Comparison of ENCODE assay signal across 8 mouse cellular contexts in the genomic region with DNA sequence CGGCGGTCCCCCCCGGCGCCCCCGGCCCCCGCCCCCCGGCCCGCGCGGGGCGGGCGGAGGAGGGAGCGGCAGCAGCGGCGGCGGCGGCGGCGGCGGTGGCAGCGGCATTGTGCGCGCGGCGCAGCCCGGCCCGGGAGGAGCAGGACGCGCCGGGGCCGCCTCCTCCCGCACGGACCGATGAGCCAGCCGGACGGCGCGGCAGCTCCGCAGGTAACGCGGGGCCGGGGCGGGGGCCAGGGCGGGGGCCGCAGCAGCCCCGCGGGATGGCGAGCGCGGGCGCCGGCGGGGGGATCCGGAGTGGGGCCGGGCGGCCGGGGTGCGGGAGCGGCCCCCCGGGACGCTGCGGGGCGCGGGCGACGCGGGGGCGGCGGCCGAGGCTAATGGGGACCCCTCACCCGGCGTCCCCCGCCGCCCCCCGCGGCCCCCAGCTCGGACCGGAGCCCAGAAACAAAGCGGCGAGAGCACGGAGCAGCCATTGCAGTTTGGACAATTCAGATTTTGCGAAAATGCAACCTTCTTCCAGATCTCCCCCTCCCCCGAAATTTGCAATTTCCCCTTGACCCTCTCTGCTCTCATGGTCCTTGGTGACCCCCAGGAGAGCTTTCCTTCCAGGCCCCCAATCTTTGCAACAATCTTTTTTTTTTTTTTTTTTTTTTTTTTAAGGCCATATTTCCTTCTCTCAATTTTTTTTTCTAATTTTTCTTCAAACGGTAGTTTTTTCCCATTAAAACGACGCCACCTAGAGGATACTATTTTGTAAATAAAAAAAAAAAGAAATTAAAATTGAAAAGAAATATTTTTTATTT. TPM values are rescaled to one million over a fixed set of nuclear protein-coding genes. Genes with fewer than 3 reads are reported as not detected.
A peak's percentile ranks its signal among the peaks of the same experiment; 100 is the strongest.
DNase-seq lines count a peak whose midpoint lies in the region; ATAC-seq and TF ChIP-seq lines count a peak whose summit lies in the region.

Gene Zfp618 (plus strand): TSS at position 77 of the 806 bp plus-strand sequence.

- no peaks in the 10 kb centered on the region for H3K36me3 ChIP-seq in lung, embryonic 14.5 days (ENCODE audit: insufficient read depth)
- H3K36me3 ChIP-seq in embryonic facial prominence, embryonic 14.5 days (ENCODE audit: control insufficient read depth, insufficient read depth, low read length): no peaks in the 10 kb centered on the region
- no peaks in the 10 kb centered on the region for H3K36me3 ChIP-seq in hindbrain, embryonic 15.5 days
- H3K36me3 ChIP-seq in lung, embryonic 16.5 days (ENCODE audit: control insufficient read depth, insufficient read depth, low read length): no peaks in the 10 kb centered on the region

- peak; percentile 54 for ATAC-seq in lung, embryonic 14.5 days (ENCODE audit: insufficient read depth)
- peak; percentile 79 for ATAC-seq in embryonic facial prominence, embryonic 14.5 days (ENCODE audit: low read depth)
- ATAC-seq in hindbrain, embryonic 15.5 days (ENCODE audit: low FRiP score, low read depth): peak; percentile 78
- peak; percentile 44 for ATAC-seq in lung, embryonic 16.5 days (ENCODE audit: low read depth)

- peak; percentile 84 for DNase-seq in lung, embryonic 14.5 days
- no peak for DNase-seq in lung, postnatal 36 days
- no peak for DNase-seq in adrenal gland, postnatal 4 days (ENCODE audit: low spot score in 2 of 2)
- DNase-seq in embryonic facial prominence, embryonic 14.5 days (ENCODE audit: low spot score): peak; percentile 58
- peak; percentile 32 for DNase-seq in thymus, postnatal 25 days
- DNase-seq in frontal cortex, postnatal 14 days (ENCODE audit: low spot score in 2 of 2): no peak

- H3K4me1 ChIP-seq in lung, embryonic 14.5 days (ENCODE audit: insufficient read depth): peaks cover 11% of the 10 kb centered on the region
- H3K4me1 ChIP-seq in embryonic facial prominence, embryonic 14.5 days (ENCODE audit: control insufficient read depth, insufficient read depth, low read length): peaks cover 18% of the 10 kb centered on the region
- H3K4me1 ChIP-seq in hindbrain, embryonic 15.5 days (replicated peaks): peaks cover 21% of the 10 kb centered on the region
- H3K4me1 ChIP-seq in lung, embryonic 16.5 days (replicated peaks; ENCODE audit: control insufficient read depth, insufficient read depth, low read length): peaks cover 16% of the 10 kb centered on the region

- H3K9me3 ChIP-seq in lung, embryonic 14.5 days (ENCODE audit: low read depth, low read length): no peaks in the 10 kb centered on the region
- H3K9me3 ChIP-seq in embryonic facial prominence, embryonic 14.5 days (ENCODE audit: control insufficient read depth, low read length): no peaks in the 10 kb centered on the region
- H3K9me3 ChIP-seq in hindbrain, embryonic 15.5 days: no peaks in the 10 kb centered on the region
- H3K9me3 ChIP-seq in lung, embryonic 16.5 days (ENCODE audit: control insufficient read depth, low read length): no peaks in the 10 kb centered on the region

- peak within 1 kb of the TSS; percentile 76 for H3K4me3 ChIP-seq in lung, embryonic 14.5 days (ENCODE audit: low read depth, low read length)
- H3K4me3 ChIP-seq in embryonic facial prominence, embryonic 14.5 days (ENCODE audit: low read depth, low read length): peak within 1 kb of the TSS; percentile 80
- peak within 1 kb of the TSS; percentile 88 for H3K4me3 ChIP-seq in hindbrain, embryonic 15.5 days
- peak within 1 kb of the TSS; percentile 77 for H3K4me3 ChIP-seq in lung, embryonic 16.5 days (ENCODE audit: low read length)

- H3K9ac ChIP-seq in lung, embryonic 14.5 days: peak within 1 kb of the TSS; percentile 99
- peak within 1 kb of the TSS; percentile 98 for H3K9ac ChIP-seq in embryonic facial prominence, embryonic 14.5 days (ENCODE audit: low read depth, low read length)
- H3K9ac ChIP-seq in hindbrain, embryonic 15.5 days: peak within 1 kb of the TSS; percentile 95
- peak within 1 kb of the TSS; percentile 92 for H3K9ac ChIP-seq in lung, embryonic 16.5 days (ENCODE audit: low read length)

- TF ChIP-seq CTCF in lung, embryonic 14.5 days (IDR thresholded peaks at IDR 0.05; ENCODE audit: low read depth): 0 out of 2 replicates have a peak, but pooled peaks have one; percentile 4

- H3K27me3 ChIP-seq in lung, embryonic 14.5 days (ENCODE audit: insufficient read depth, low read length): no peaks in the 10 kb centered on the region
- H3K27me3 ChIP-seq in embryonic facial prominence, embryonic 14.5 days (replicated peaks; ENCODE audit: control insufficient read depth, insufficient read depth, low read length): no peaks in the 10 kb centered on the region
- no peaks in the 10 kb centered on the region for H3K27me3 ChIP-seq in hindbrain, embryonic 15.5 days
- no peaks in the 10 kb centered on the region for H3K27me3 ChIP-seq in lung, embryonic 16.5 days (ENCODE audit: control insufficient read depth, insufficient read depth, low read depth, low read length)

- peak within 1 kb of the TSS; percentile 95 for H3K27ac ChIP-seq in lung, embryonic 14.5 days (ENCODE audit: low read depth)
- peak within 1 kb of the TSS; percentile 94 for H3K27ac ChIP-seq in embryonic facial prominence, embryonic 14.5 days (replicated peaks; ENCODE audit: low read depth, low read length)
- H3K27ac ChIP-seq in hindbrain, embryonic 15.5 days (replicated peaks): peak within 1 kb of the TSS; percentile 89
- H3K27ac ChIP-seq in lung, embryonic 16.5 days (ENCODE audit: low read length): peak within 1 kb of the TSS; percentile 86

- peak within 1 kb of the TSS; percentile 73 for H3K4me2 ChIP-seq in lung, embryonic 14.5 days
- H3K4me2 ChIP-seq in embryonic facial prominence, embryonic 14.5 days (ENCODE audit: low read depth, low read length): peak within 1 kb of the TSS; percentile 63
- peak within 1 kb of the TSS; percentile 82 for H3K4me2 ChIP-seq in hindbrain, embryonic 15.5 days
- H3K4me2 ChIP-seq in lung, embryonic 16.5 days (ENCODE audit: low read depth, low read length): peak within 1 kb of the TSS; percentile 82

- WGBS in lung, embryonic 14.5 days: under 1% methylated on average over 56 of the region's 86 CpGs
- 2% methylated on average over 15 of the region's 86 CpGs for WGBS in embryonic facial prominence, embryonic 14.5 days
- 1% methylated on average over 46 of the region's 86 CpGs for WGBS in hindbrain, embryonic 15.5 days
- 3% methylated on average over 22 of the region's 86 CpGs for WGBS in lung, embryonic 16.5 days

RNA-seq across cellular contexts. Expression of gene Zfp618, which starts in this region (rescaled TPM):
- 24.5 and 27.1 TPM in 2 replicates for polyA plus RNA-seq in lung, embryonic 14.5 days (2014; fragmentation: Nextera tagmentation; extraction: Ambion mirVana)
- 10 to 100 TPM; 18.7 to 22.7 TPM for total RNA-seq in adrenal gland, postnatal 4 days (2021)
- 17.6 and 22.7 TPM in 2 replicates for polyA plus RNA-seq in embryonic facial prominence, embryonic 14.5 days (2014; fragmentation: Nextera tagmentation; extraction: Ambion mirVana)
- 27.2 and 28.3 TPM in 2 replicates for polyA plus RNA-seq in hindbrain, embryonic 15.5 days (2015; fragmentation: Nextera tagmentation; extraction: Ambion mirVana)
- 26.7 TPM in 2 replicates for polyA plus RNA-seq in lung, embryonic 16.5 days (2015; fragmentation: Nextera tagmentation; extraction: Ambion mirVana)

Comparison
In these comparisons a context has a peak if more than half of its experiments do, and no peak if none do; other contexts are left out.
1. DNase-seq: peak in lung, embryonic 14.5 days (single experiment), embryonic facial prominence, embryonic 14.5 days (single experiment) and thymus, postnatal 25 days (single experiment); none in lung, postnatal 36 days (single experiment), adrenal gland, postnatal 4 days (0 of 2) and frontal cortex, postnatal 14 days (0 of 2).
2. Peak in every context shown above with its lines, with median percentiles within 50 percentile points of each other: ATAC-seq, H3K27ac ChIP-seq, H3K4me2 ChIP-seq, H3K4me3 ChIP-seq and H3K9ac ChIP-seq.